Mouse (Mus musculus) neural tube, embryonic 15.5 days (tissue): ENCODE measurements around the gene Isyna1. TPM values are rescaled to one million over a fixed set of nuclear protein-coding genes. Genes with fewer than 3 reads are reported as not detected.

Experiments used
- polyA plus RNA-seq: library from polyadenylated mRNA; unstranded; fragments of >200 nt; fragmentation: Nextera tagmentation; extraction: Ambion mirVana; gene quantifications from 2 replicates; pipeline ENCODE4 v1.2.1, GENCODE M21; 2015

The Isyna1 gene
- polyA plus RNA-seq, 1 experiment from 2014 or later, result 137 TPM

Other genes with a start within 250 kb of the Isyna1 start
- 11.8 and 12.6 TPM in 2 replicates for gene Upf1, start 241.1 kb upstream of the Isyna1 start, polyA plus RNA-seq
- gene Comp, start 220.8 kb upstream of the Isyna1 start, polyA plus RNA-seq, result 3.1 and 6.4 TPM in 2 replicates
- 44.9 and 45.6 TPM in 2 replicates for gene Crtc1, start 154.8 kb upstream of the Isyna1 start, polyA plus RNA-seq
- gene Klhl26, start 117.4 kb upstream of the Isyna1 start, polyA plus RNA-seq, result 33.3 and 35.0 TPM in 2 replicates
- gene Tmem59l, start 107.0 kb upstream of the Isyna1 start, polyA plus RNA-seq, result 153 and 188 TPM in 2 replicates
- 7.9 and 8.7 TPM in 2 replicates for gene Crlf1, start 101.2 kb upstream of the Isyna1 start, polyA plus RNA-seq
- gene Rex1bd, start 87.6 kb upstream of the Isyna1 start, polyA plus RNA-seq, result 165 and 181 TPM in 2 replicates
- gene Uba52, start 83.6 kb upstream of the Isyna1 start, polyA plus RNA-seq, result 653 and 714 TPM in 2 replicates
- gene Fkbp8, start 66.6 kb upstream of the Isyna1 start, polyA plus RNA-seq, result 381 and 389 TPM in 2 replicates
- 44.4 and 51.1 TPM in 2 replicates for gene Kxd1, start 66.4 kb upstream of the Isyna1 start, polyA plus RNA-seq
- gene Ell, start 54.9 kb upstream of the Isyna1 start, polyA plus RNA-seq, result 14.7 and 19.2 TPM in 2 replicates
- 170 and 175 TPM in 2 replicates for gene Ssbp4, start 14.5 kb downstream of the Isyna1 start, polyA plus RNA-seq
- gene Lrrc25, start 21.8 kb downstream of the Isyna1 start, polyA plus RNA-seq, result 1.5 and 2.6 TPM in 2 replicates
- gene Gdf15, start 38.1 kb downstream of the Isyna1 start, polyA plus RNA-seq, result 0.22 TPM in 2 replicates
- gene Pgpep1, start 66.0 kb downstream of the Isyna1 start, polyA plus RNA-seq, result 78.6 TPM in 2 replicates
- 191 and 206 TPM in 2 replicates for gene Lsm4, start 78.9 kb downstream of the Isyna1 start, polyA plus RNA-seq
- gene Jund, start 104.6 kb downstream of the Isyna1 start, polyA plus RNA-seq, result 73.7 and 82.7 TPM in 2 replicates
- gene Iqcn, start 109.1 kb downstream of the Isyna1 start, polyA plus RNA-seq, result 0.04 and 0.09 TPM in 2 replicates
- not detected in 2 replicates for gene Gm3336, start 124.2 kb downstream of the Isyna1 start, polyA plus RNA-seq
- gene Pde4c, start 129.3 kb downstream of the Isyna1 start, polyA plus RNA-seq, result 0.17 and 0.40 TPM in 2 replicates
- gene Rab3a, start 160.3 kb downstream of the Isyna1 start, polyA plus RNA-seq, result 536 and 627 TPM in 2 replicates
- gene Mpv17l2, start 166.6 kb downstream of the Isyna1 start, polyA plus RNA-seq, result 40.5 and 43.5 TPM in 2 replicates
- 97.5 and 102 TPM in 2 replicates for gene Pik3r2, start 182.3 kb downstream of the Isyna1 start, polyA plus RNA-seq
- gene Mast3, start 210.7 kb downstream of the Isyna1 start, polyA plus RNA-seq, result 18.9 and 21.0 TPM in 2 replicates
- 0.14 and 1.4 TPM in 2 replicates for gene Il12rb1, start 214.1 kb downstream of the Isyna1 start, polyA plus RNA-seq
- gene Arrdc2, start 245.3 kb downstream of the Isyna1 start, polyA plus RNA-seq, result 7.8 and 8.5 TPM in 2 replicates